8 mouse cellular contexts compared by ENCODE assay signal in the genomic region with DNA sequence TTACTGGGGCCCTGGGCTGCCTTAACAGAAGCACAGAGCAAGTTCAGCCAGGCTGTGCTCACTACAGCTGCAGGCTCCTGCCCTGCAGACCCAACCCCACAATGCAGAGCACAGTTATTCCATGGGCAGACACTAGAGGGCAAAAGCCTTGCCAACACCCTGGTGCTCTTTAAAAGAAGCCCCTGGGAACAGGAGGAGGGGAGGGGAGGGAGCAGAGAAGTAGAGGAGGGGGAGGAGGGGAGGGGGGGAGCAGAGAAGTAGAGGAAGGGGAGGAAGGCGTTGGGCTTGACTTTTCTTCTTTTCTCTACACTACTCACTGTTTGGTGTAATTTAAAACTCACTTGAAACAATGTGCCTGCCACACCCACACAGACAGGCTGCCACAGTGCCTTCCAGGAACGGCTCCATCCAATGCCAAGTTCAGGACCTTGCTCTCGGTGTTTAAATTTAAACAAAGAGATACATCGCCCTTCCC.
DNase-seq lines count a peak whose midpoint lies in the region; ATAC-seq and TF ChIP-seq lines count a peak whose summit lies in the region.

No protein-coding gene starts in this region.

- no peak overlapping the region for H3K9ac ChIP-seq in hindbrain, embryonic 16.5 days (ENCODE audit: low read depth, low read length)
- H3K9ac ChIP-seq in ES-E14 (ENCODE audit: insufficient read depth, low read depth, low read length, poor library complexity, severe bottlenecking), result peak overlapping the region; percentile 6; the same call in 1 of the 2 replicates
- no peak overlapping the region for H3K9ac ChIP-seq in embryonic facial prominence, embryonic 15.5 days
- no peak overlapping the region for H3K9ac ChIP-seq in liver, postnatal 0 days (replicated peaks)

- H3K4me3 ChIP-seq in hindbrain, embryonic 10.5 days, result no peak overlapping the region
- no peak overlapping the region for H3K4me3 ChIP-seq in hindbrain, embryonic 16.5 days (ENCODE audit: low read length)
- H3K4me3 ChIP-seq in ES-E14 (ENCODE audit: insufficient read depth in 1 of 2, low read depth in 1 of 2, low read length in 2 of 2, poor library complexity in 1 of 2, severe bottlenecking in 1 of 2), result no peak overlapping the region
- no peak overlapping the region for H3K4me3 ChIP-seq in embryonic facial prominence, embryonic 15.5 days (replicated peaks)
- no peak overlapping the region for H3K4me3 ChIP-seq in liver, postnatal 0 days (ENCODE audit: low read depth, low read length)

- H3K27ac ChIP-seq in hindbrain, embryonic 10.5 days, result peak overlapping the region; percentile 78
- H3K27ac ChIP-seq in hindbrain, embryonic 16.5 days (ENCODE audit: low read depth, low read length), result no peak overlapping the region
- H3K27ac ChIP-seq in ES-E14 (ENCODE audit: insufficient read depth, low read depth, low read length, poor library complexity, severe bottlenecking), result peak overlapping the region; percentile 50; the same call in 1 of the 2 replicates
- H3K27ac ChIP-seq in embryonic facial prominence, embryonic 15.5 days (replicated peaks), result 0 out of 2 replicates have a peak overlapping the region, but pooled peaks have one; percentile 44
- no peak overlapping the region for H3K27ac ChIP-seq in liver, postnatal 0 days (ENCODE audit: low read depth)

- H3K27me3 ChIP-seq in hindbrain, embryonic 10.5 days (ENCODE audit: insufficient read depth, poor library complexity, severe bottlenecking), result no peaks in the 10 kb centered on the region; the same call in 1 of the 2 replicates
- H3K27me3 ChIP-seq in hindbrain, embryonic 16.5 days (replicated peaks; ENCODE audit: control insufficient read depth, insufficient read depth, low read length), result no peaks in the 10 kb centered on the region
- no peaks in the 10 kb centered on the region for H3K27me3 ChIP-seq in embryonic facial prominence, embryonic 15.5 days
- H3K27me3 ChIP-seq in liver, postnatal 0 days (ENCODE audit: insufficient read depth, low read length), result no peaks in the 10 kb centered on the region

- ATAC-seq in hindbrain, embryonic 16.5 days, result no peak
- ATAC-seq in embryonic facial prominence, embryonic 15.5 days (ENCODE audit: insufficient number of reproducible peaks, low FRiP score, low TSS enrichment, low read depth), result peak; percentile 36; the same call in 1 of the 2 replicates
- ATAC-seq in liver, postnatal 0 days, result no peak
- no peak for ATAC-seq in erythroid progenitor cell, adult 5-6 weeks (replicated peaks; ENCODE audit: low FRiP score, poor library complexity, severe bottlenecking)
- no peak for ATAC-seq in monocyte, adult 5-6 weeks (replicated peaks; ENCODE audit: insufficient number of reproducible peaks, low FRiP score, low TSS enrichment, poor library complexity, severe bottlenecking)

- peaks cover 64% of the 10 kb centered on the region for H3K4me1 ChIP-seq in hindbrain, embryonic 10.5 days (replicated peaks)
- H3K4me1 ChIP-seq in hindbrain, embryonic 16.5 days (ENCODE audit: control insufficient read depth, insufficient read depth, low read depth, low read length), result peaks cover 17% of the 10 kb centered on the region
- peaks cover 9 to 51% of the 10 kb centered on the region in 2 experiments for H3K4me1 ChIP-seq in ES-E14 (ENCODE audit: control insufficient read depth in 2 of 2, insufficient read depth in 2 of 2, low read length in 2 of 2, poor library complexity in 1 of 2)
- peaks cover 24% of the 10 kb centered on the region for H3K4me1 ChIP-seq in embryonic facial prominence, embryonic 15.5 days
- peaks cover 14% of the 10 kb centered on the region for H3K4me1 ChIP-seq in liver, postnatal 0 days (ENCODE audit: insufficient read depth)

- no peaks in the 10 kb centered on the region for H3K36me3 ChIP-seq in hindbrain, embryonic 10.5 days
- no peaks in the 10 kb centered on the region for H3K36me3 ChIP-seq in hindbrain, embryonic 16.5 days (ENCODE audit: control insufficient read depth, insufficient read depth, low read length)
- H3K36me3 ChIP-seq in ES-E14 (ENCODE audit: control insufficient read depth, insufficient read depth, low read length, poor library complexity, severe bottlenecking), result no peaks in the 10 kb centered on the region
- no peaks in the 10 kb centered on the region for H3K36me3 ChIP-seq in embryonic facial prominence, embryonic 15.5 days
- no peaks in the 10 kb centered on the region for H3K36me3 ChIP-seq in liver, postnatal 0 days (replicated peaks; ENCODE audit: insufficient read depth, low read length)

- in situ Hi-C loops in ES-E14 (cut with MboI; ENCODE audit: low sequenced_read_pairs in 2 of 2, unreplicated experiment in 2 of 2), result no loop called here

- 7% methylated on average over 4 of the region's 4 CpGs for WGBS in hindbrain, embryonic 10.5 days
- 5% methylated on average over 4 of the region's 4 CpGs for WGBS in hindbrain, embryonic 16.5 days
- WGBS in embryonic facial prominence, embryonic 15.5 days, result 7% methylated on average over 4 of the region's 4 CpGs
- WGBS in liver, postnatal 0 days (ENCODE audit: insufficient replicate concordance), result 27% methylated on average over 4 of the region's 4 CpGs

- H3K9me3 ChIP-seq in hindbrain, embryonic 10.5 days, result no peaks in the 10 kb centered on the region
- H3K9me3 ChIP-seq in hindbrain, embryonic 16.5 days (ENCODE audit: control insufficient read depth, low read length), result no peaks in the 10 kb centered on the region
- no peaks in the 10 kb centered on the region for H3K9me3 ChIP-seq in ES-E14 (ENCODE audit: control insufficient read depth, insufficient read depth, low read depth, low read length)
- no peaks in the 10 kb centered on the region for H3K9me3 ChIP-seq in embryonic facial prominence, embryonic 15.5 days (replicated peaks)
- H3K9me3 ChIP-seq in liver, postnatal 0 days (ENCODE audit: low read length), result no peaks in the 10 kb centered on the region

- TF ChIP-seq EP300 in liver, postnatal 0 days (IDR thresholded peaks at IDR 0.05; ENCODE audit: low read depth), result no peak

- peak; percentile 67 for DNase-seq in hindbrain, embryonic 10.5 days (ENCODE audit: low spot score)
- peak; percentile 76 for DNase-seq in ES-E14 (ENCODE audit: low read depth, low spot score)
- DNase-seq in liver, postnatal 0 days, result no peak
- no peak for DNase-seq in gastrocnemius, adult 18-20 months (ENCODE audit: low spot score)

- peak; percentile 59 for TF ChIP-seq CTCF in liver, postnatal 0 days (IDR thresholded peaks at IDR 0.05; ENCODE audit: low read depth)

- H3K4me2 ChIP-seq in hindbrain, embryonic 16.5 days (ENCODE audit: low read length), result no peak overlapping the region
- H3K4me2 ChIP-seq in embryonic facial prominence, embryonic 15.5 days (replicated peaks), result no peak overlapping the region
- no peak overlapping the region for H3K4me2 ChIP-seq in liver, postnatal 0 days (ENCODE audit: low read depth, low read length)

TF ChIP-seq in ES-E14, 5 proteins besides CTCF, POLR2A, EP300 and RAD21:
- TF ChIP-seq HCFC1 (IDR thresholded peaks at IDR 0.05; ENCODE audit: borderline replicate concordance, insufficient read depth, low read length), result no peak
- TF ChIP-seq ZNF384 (IDR thresholded peaks at IDR 0.05; ENCODE audit: low read depth, low read length), result no peak
- no peak for TF ChIP-seq CHD2 (IDR thresholded peaks at IDR 0.05; ENCODE audit: low read depth, low read length)
- no peak for TF ChIP-seq MAFK (IDR thresholded peaks at IDR 0.05; ENCODE audit: insufficient read depth, low read depth, low read length)
- TF ChIP-seq ZC3H11A (IDR thresholded peaks at IDR 0.05; ENCODE audit: borderline replicate concordance, low read depth, low read length), result no peak
TF ChIP-seq in ES-E14: peak in this region for 0.

Comparison
In these comparisons a context has a peak if more than half of its experiments do, and no peak if none do; other contexts are left out.
1. H3K27ac ChIP-seq: peak in hindbrain, embryonic 10.5 days (single experiment), ES-E14 (single experiment) and embryonic facial prominence, embryonic 15.5 days (single experiment); none in hindbrain, embryonic 16.5 days (single experiment) and liver, postnatal 0 days (single experiment).
2. DNase-seq: peak in hindbrain, embryonic 10.5 days (single experiment) and ES-E14 (single experiment); none in liver, postnatal 0 days (single experiment) and gastrocnemius, adult 18-20 months (single experiment).